Mouse (Mus musculus) heart, postnatal 0 days (tissue): Measurements from ENCODE around the gene Tbpl2. TPM values are rescaled to one million over a fixed set of nuclear protein-coding genes. Genes with fewer than 3 reads are reported as not detected.

Source experiments
- ATAC-seq: fragments of 200-750 bp; cut with Nextera tagmentation; 2 replicates; pipeline ENCODE4 v1.8.0; 2017; ENCODE audit warnings: low read depth, moderate number of reproducible peaks, moderate library complexity; ENCODE audit not compliant: insufficient read depth
- DNase-seq: peaks from one replicate; pipeline ENCODE4 v3.0.0-alpha.2; 2016; ENCODE audit warnings: low spot score
- H3K27ac ChIP-seq: fragments of 300-500 bp; sonication (generic); 2 replicates; pipeline ENCODE4 v1.5.1; 2014; ENCODE audit warnings: low read depth, mild to moderate bottlenecking
- H3K27me3 ChIP-seq: fragments of 300-500 bp; sonication (generic); 2 replicates; pipeline ENCODE4 v1.6.1; 2014; ENCODE audit warnings: low read length, mixed read lengths; ENCODE audit not compliant: control insufficient read depth, insufficient read depth
- H3K36me3 ChIP-seq: fragments of 300-500 bp; sonication (generic); replicated peaks from 2 replicates; pipeline ENCODE4 v1.6.1; 2014; ENCODE audit warnings: low read length, mixed read lengths; ENCODE audit not compliant: control insufficient read depth, insufficient read depth
- H3K4me1 ChIP-seq: fragments of 300-500 bp; sonication (generic); 2 replicates; pipeline ENCODE4 v1.6.1; 2014; ENCODE audit warnings: antibody characterized with exemption; ENCODE audit not compliant: control insufficient read depth, insufficient read depth
- H3K4me2 ChIP-seq: fragments of 300-500 bp; sonication (generic); 2 replicates; pipeline ENCODE4 v1.6.1; 2014; ENCODE audit warnings: low read depth, mild to moderate bottlenecking, low read length, moderate library complexity
- H3K4me3 ChIP-seq: fragments of 300-500 bp; sonication (generic); 2 replicates; pipeline ENCODE4 v1.5.1; 2014; ENCODE audit warnings: low read depth, low read length
- H3K9ac ChIP-seq: fragments of 300-500 bp; sonication (generic); replicated peaks from 2 replicates; pipeline ENCODE4 v1.6.1; 2014; ENCODE audit warnings: low read depth, low read length, mixed read lengths
- H3K9me3 ChIP-seq: fragments of 300-500 bp; sonication (generic); replicated peaks from 2 replicates; pipeline ENCODE4 v1.6.1; 2016; ENCODE audit warnings: low read length; ENCODE audit not compliant: control insufficient read depth
- CTCF ChIP-seq: IDR thresholded peaks from 2 replicates; pipeline ENCODE4 v1.5.1; 2016; ENCODE audit warnings: antibody characterized with exemption, control low read depth, low read depth
- EP300 ChIP-seq: IDR thresholded peaks from 2 replicates; pipeline ENCODE4 v1.6.1; 2016; ENCODE audit warnings: antibody characterized with exemption, low read depth
- WGBS: fragments of 180-500 bp; shearing (Covaris S2); extraction: QIAGEN DNeasy Blood & Tissue Kit; methylation state at CpG from one replicate; pipeline ENCODE4 v1.1.7; 2014; 5-methylcytosine and 5-hydroxymethylcytosine counted together
- polyA plus RNA-seq: library from polyadenylated mRNA; unstranded; fragments of >200 nt; fragmentation: Nextera tagmentation; extraction: Ambion mirVana; gene quantifications from 2 replicates; pipeline ENCODE4 v1.2.1, GENCODE M21; 2015
- total RNA-seq: library from RNA; depleted of rRNA; stranded (reverse); fragments of >200 nt; gene quantifications from 2 replicates; pipeline ENCODE4 v1.2.3, GENCODE M21; 2014; ENCODE audit warnings: low replicate concordance; rRNA removed

Tbpl2 gene
- total RNA-seq (not detected in 2 replicates), polyA plus RNA-seq (not detected in 2 replicates)

DNA sequence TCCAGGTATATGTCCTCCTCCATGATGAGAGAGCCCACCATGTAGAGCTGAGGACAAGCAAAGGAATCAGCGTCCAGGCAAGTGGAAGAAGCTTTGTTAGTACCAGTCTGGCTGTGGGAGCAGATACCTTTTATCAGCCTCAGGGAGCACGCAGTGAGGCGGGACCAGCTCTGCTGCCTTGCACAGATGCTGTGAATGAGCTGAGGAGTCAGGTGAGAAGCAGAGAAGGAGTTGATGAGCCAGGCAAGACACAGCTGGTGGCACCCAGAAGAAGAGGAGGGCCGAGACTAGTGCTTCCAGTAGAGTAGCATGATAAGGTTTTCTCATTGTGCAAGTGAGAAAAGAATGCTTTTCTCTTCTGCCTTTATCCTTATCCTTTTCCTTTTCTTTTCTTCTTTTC is at the start of gene Tbpl2:
Gene Tbpl2, minus strand, starts transcription at position 101 of the 400 bp plus-strand sequence.
- H3K4me2 ChIP-seq: no peak within 1 kb of the TSS
- no peak within 1 kb of the TSS for H3K4me3 ChIP-seq
- DNase-seq (no peak), ATAC-seq (no peak)
- H3K9me3 ChIP-seq: no peaks in the 10 kb centered on the region
- TF ChIP-seq CTCF: no peak
- no peak for TF ChIP-seq EP300
- 47% methylated on average over 4 of the region's 4 CpGs for WGBS
- no peak within 1 kb of the TSS for H3K27ac ChIP-seq
- no peaks in the 10 kb centered on the region for H3K36me3 ChIP-seq
- H3K27me3 ChIP-seq: no peaks in the 10 kb centered on the region
- no peak within 1 kb of the TSS for H3K9ac ChIP-seq
- no peaks in the 10 kb centered on the region for H3K4me1 ChIP-seq

GRCm38 (mm10) chr2:24134373-24134772 is 38.0 kb upstream of the Tbpl2 start:
- 0 out of 2 replicates have a peak, but pooled peaks cover 2% of the 10 kb centered on the region for H3K9me3 ChIP-seq
- H3K36me3 ChIP-seq: no peaks in the 10 kb centered on the region
- TF ChIP-seq CTCF: no peak
- no peak for TF ChIP-seq EP300
- H3K27me3 ChIP-seq: no peaks in the 10 kb centered on the region
- H3K4me3 ChIP-seq: no peak overlapping the region
- H3K9ac ChIP-seq: no peak overlapping the region
- H3K4me1 ChIP-seq: no peaks in the 10 kb centered on the region
- no peak for DNase-seq
- no peak for ATAC-seq
- no peak overlapping the region for H3K4me2 ChIP-seq
- H3K27ac ChIP-seq: no peak overlapping the region
- 76% methylated on average over 1 of the region's 1 CpGs for WGBS

GRCm38 (mm10) chr2:24109085-24109484 is 12.7 kb upstream of the Tbpl2 start:
- H3K4me3 ChIP-seq: no peak overlapping the region
- H3K36me3 ChIP-seq: no peaks in the 10 kb centered on the region
- DNase-seq (no peak), ATAC-seq (no peak)
- no peak overlapping the region for H3K27ac ChIP-seq
- no peaks in the 10 kb centered on the region for H3K27me3 ChIP-seq
- no peak overlapping the region for H3K4me2 ChIP-seq
- no peak overlapping the region for H3K9ac ChIP-seq
- no peak for TF ChIP-seq CTCF
- TF ChIP-seq EP300: no peak
- no peaks in the 10 kb centered on the region for H3K4me1 ChIP-seq
- no peaks in the 10 kb centered on the region for H3K9me3 ChIP-seq

GRCm38 (mm10) chr2:24103619-24104289 is 7.4 kb upstream of the Tbpl2 start:
- H3K27ac ChIP-seq: no peak overlapping the region
- 55% methylated on average over 4 of the region's 4 CpGs for WGBS
- no peak for ATAC-seq
- no peak overlapping the region for H3K4me3 ChIP-seq
- H3K4me2 ChIP-seq: no peak overlapping the region
- H3K27me3 ChIP-seq: no peaks in the 10 kb centered on the region
- no peaks in the 10 kb centered on the region for H3K36me3 ChIP-seq
- H3K4me1 ChIP-seq: no peaks in the 10 kb centered on the region
- H3K9ac ChIP-seq: no peak overlapping the region
- TF ChIP-seq CTCF (no peak), EP300 (no peak)
- no peaks in the 10 kb centered on the region for H3K9me3 ChIP-seq
- DNase-seq: no peak

DNA sequence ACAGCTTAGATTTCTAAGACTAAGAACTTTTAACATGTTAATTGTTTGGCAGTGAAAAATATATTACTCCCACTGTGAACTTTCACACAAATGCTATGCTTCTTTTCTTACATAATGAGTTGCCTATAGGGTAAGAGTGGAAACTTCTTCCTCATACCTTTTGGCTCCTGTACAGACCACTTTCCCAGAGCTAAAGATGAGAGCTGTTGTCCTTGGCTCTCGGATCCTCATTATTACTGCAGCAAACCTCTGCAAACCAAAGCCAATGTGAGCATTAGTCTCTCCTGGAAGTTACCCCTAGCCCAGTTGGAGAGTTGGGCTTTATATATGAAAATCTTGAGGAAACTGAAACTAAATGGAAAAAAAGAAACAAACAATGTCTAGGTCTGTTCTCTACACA is 5.5 kb downstream of the Tbpl2 start:
- Histone ChIP-seq H3K4me2 (no peak overlapping the region), H3K27me3 (no peaks in the 10 kb centered on the region), H3K4me1 (no peaks in the 10 kb centered on the region), H3K36me3 (no peaks in the 10 kb centered on the region), H3K9ac (no peak overlapping the region), H3K27ac (no peak overlapping the region), H3K9me3 (no peaks in the 10 kb centered on the region), H3K4me3 (no peak overlapping the region)
- TF ChIP-seq EP300: no peak
- TF ChIP-seq CTCF: no peak
- ATAC-seq: no peak
- WGBS: 55% methylated on average over 1 of the region's 1 CpGs
- no peak for DNase-seq

- no peak for DNase-seq
- no peak overlapping the region for H3K9ac ChIP-seq
- ATAC-seq: no peak
- no peak overlapping the region for H3K4me2 ChIP-seq
- no peaks in the 10 kb centered on the region for H3K27me3 ChIP-seq
- H3K27ac ChIP-seq: no peak overlapping the region
- H3K9me3 ChIP-seq: no peaks in the 10 kb centered on the region
- H3K4me3 ChIP-seq: no peak overlapping the region
- no peaks in the 10 kb centered on the region for H3K36me3 ChIP-seq
- TF ChIP-seq EP300: no peak
- TF ChIP-seq CTCF: no peak
- WGBS: 78% methylated on average over 3 of the region's 3 CpGs
- no peaks in the 10 kb centered on the region for H3K4me1 ChIP-seq
Measured at GRCm38 (mm10) chr2:24050459-24050858, 45.9 kb downstream of the Tbpl2 start.
